ENCODE assay signal across 9 mouse cellular contexts in the genomic region with DNA sequence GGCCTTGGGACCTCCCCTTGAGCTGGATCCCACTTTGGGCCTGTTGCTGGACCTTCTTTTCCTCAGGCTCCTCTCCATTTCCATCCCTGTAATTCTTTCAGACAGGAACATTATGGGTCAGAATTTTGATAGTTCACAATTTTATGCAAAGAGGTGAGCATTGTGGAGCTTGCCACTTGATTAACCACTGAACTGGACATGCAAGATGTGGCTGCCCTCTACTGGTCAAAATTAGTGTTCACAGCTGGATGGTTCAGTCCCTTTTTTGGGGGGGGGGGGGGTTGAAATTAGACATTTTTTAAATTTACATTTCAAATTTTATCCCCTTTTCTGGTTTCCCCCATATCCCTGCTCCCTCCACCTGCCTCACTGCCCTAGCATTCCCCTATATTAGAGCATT. TPM values are rescaled to one million over a fixed set of nuclear protein-coding genes. Genes with fewer than 3 reads are reported as not detected.
DNase-seq lines count a peak whose midpoint lies in the region; ATAC-seq lines count a peak whose summit lies in the region.
"Had no signal": no experiment of that assay in that cellular context is flagged by ENCODE, and none has a peak within 500 bp of the region (broad histone marks: within the 10 kb centered on the region; RNA-seq: fewer than 3 reads in every experiment).

No protein-coding gene starts in this region.

- no peak for ATAC-seq in activated CD4-positive, CD25-positive, alpha-beta regulatory T cell, adult 4 months

- DNase-seq in heart, postnatal 4 days = peak; percentile 14
- DNase-seq in heart, adult 9 months (ENCODE audit: low spot score in 2 of 2) = no peak
- DNase-seq in ovary, postnatal 14 days (ENCODE audit: low spot score) = peak; percentile 25
- DNase-seq in ovary, adult 18-20 months (ENCODE audit: low spot score) = no peak
- DNase-seq in adrenal gland, postnatal 36 days = peak; percentile 23 to 68
- peak; percentile 3 for DNase-seq in lung, postnatal 14 days
- no peak for DNase-seq in thymus, postnatal 10 days (ENCODE audit: low spot score in 2 of 2)

RNA-seq across cellular contexts. Expression of gene Csn1s1, which starts 23.2 kb away (rescaled TPM):
- not detected for total RNA-seq in heart, postnatal 4 days (2021)
- total RNA-seq in adrenal gland, postnatal 36 days (2021) = not detected
- polyA plus RNA-seq in activated CD4-positive, CD25-positive, alpha-beta regulatory T cell, adult 4 months (2017; shearing (Covaris generic)) = not detected
- total RNA-seq: layer of hippocampus, adult 8-10 months had no signal

RNA-seq across cellular contexts. Expression of gene Sult1e1, which starts 51.4 kb away (rescaled TPM):
- total RNA-seq in heart, postnatal 4 days (2021) = not detected
- 1 to 10 TPM in 1 of 2 experiments, under 1 TPM in 1; 0.36 to 4.8 TPM for total RNA-seq in adrenal gland, postnatal 36 days (2021)
- not detected for polyA plus RNA-seq in activated CD4-positive, CD25-positive, alpha-beta regulatory T cell, adult 4 months (2017; shearing (Covaris generic))
- total RNA-seq: layer of hippocampus, adult 8-10 months had no signal

RNA-seq across cellular contexts. Expression of gene Csn2, which starts 56.6 kb away (rescaled TPM):
- not detected for total RNA-seq in heart, postnatal 4 days (2021)
- total RNA-seq in adrenal gland, postnatal 36 days (2021) = not detected
- not detected for polyA plus RNA-seq in activated CD4-positive, CD25-positive, alpha-beta regulatory T cell, adult 4 months (2017; shearing (Covaris generic))

Comparison
In these comparisons a context has a peak if more than half of its experiments do, and no peak if none do; other contexts are left out.
1. DNase-seq: peak in heart, postnatal 4 days (single experiment), ovary, postnatal 14 days (single experiment), adrenal gland, postnatal 36 days (2 of 2) and lung, postnatal 14 days (single experiment); none in heart, adult 9 months (0 of 2), ovary, adult 18-20 months (single experiment) and thymus, postnatal 10 days (0 of 2).